Mouse (Mus musculus): ENCODE data around the gene Ndufs2. TPM values are rescaled to one million over a fixed set of nuclear protein-coding genes. Genes with fewer than 3 reads are reported as not detected.

Ndufs2 gene
- polyA plus RNA-seq, 1 experiment = 154 TPM

GRCm38 (mm10) chr1:171189046-171189445, 62.1 kb downstream of the Ndufs2 start:
- H3K27ac ChIP-seq (ENCODE audit: control insufficient read depth, insufficient read depth, low read length) = no peak overlapping the region
- no peak overlapping the region for H3K4me3 ChIP-seq (ENCODE audit: control insufficient read depth, insufficient read depth, low read length)
- no peak for DNase-seq
- no peaks in the 10 kb centered on the region for H3K4me1 ChIP-seq (replicated peaks; ENCODE audit: control insufficient read depth, insufficient read depth, low read length)
- no peaks in the 10 kb centered on the region for H3K36me3 ChIP-seq (ENCODE audit: control insufficient read depth, insufficient read depth, low read length)
- peaks cover 2% of the 10 kb centered on the region; the same call in 1 of the 2 replicates for H3K27me3 ChIP-seq (ENCODE audit: control insufficient read depth, insufficient read depth, low read length)
- no peak for TF ChIP-seq CTCF (IDR thresholded peaks at IDR 0.05; ENCODE audit: borderline replicate concordance, control insufficient read depth, extremely low read depth, insufficient read depth, low read length, poor library complexity)
- no peak for TF ChIP-seq POLR2A (IDR thresholded peaks at IDR 0.05; ENCODE audit: control insufficient read depth, extremely low read depth, insufficient read depth, low read length, poor library complexity)
- 85% methylated on average over 8 of the region's 8 CpGs for WGBS

DNA sequence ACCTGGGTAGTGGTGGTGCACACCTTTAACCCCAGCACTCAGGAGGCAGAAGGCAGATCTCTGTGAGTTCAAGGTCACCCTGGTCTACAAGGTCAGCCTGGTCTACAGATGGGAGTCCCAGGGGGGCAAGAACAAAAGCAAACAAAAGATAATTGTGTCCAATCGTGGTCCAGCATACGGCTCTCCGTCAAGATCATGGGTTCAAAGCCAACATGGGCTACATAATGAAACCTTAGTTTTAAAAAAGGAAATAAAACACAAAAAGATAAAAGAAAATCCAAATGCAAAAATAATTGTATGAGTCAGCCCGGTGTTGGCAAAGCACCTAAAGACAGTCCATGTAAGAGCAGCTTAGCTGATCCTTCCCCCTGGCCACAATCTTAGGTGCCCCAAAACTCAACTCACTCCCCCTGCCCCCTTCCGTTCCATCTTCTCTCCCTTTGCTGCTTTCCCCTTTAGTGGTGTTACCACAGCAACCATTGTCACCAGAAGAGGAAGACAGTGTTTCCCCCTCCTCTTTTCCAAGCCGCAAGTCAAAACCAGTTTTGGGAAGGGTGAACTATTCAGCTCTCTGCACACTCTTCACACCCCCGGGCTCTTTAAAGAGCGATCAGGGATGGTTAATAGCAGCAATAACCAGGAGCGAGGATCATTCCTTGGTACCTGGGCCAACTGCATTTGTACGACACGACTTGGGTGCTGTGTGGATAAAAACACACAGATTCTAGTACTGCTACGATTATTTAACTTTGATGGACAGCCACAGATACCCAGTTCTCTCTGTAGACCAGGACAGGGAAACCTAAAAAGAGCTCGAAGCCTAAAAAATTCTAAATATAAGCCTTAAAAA, 63.1 kb downstream of the Ndufs2 start:
- TF ChIP-seq POLR2A (IDR thresholded peaks at IDR 0.05; ENCODE audit: control insufficient read depth, extremely low read depth, insufficient read depth, low read length, poor library complexity) = no peak
- no peak for TF ChIP-seq CTCF (IDR thresholded peaks at IDR 0.05; ENCODE audit: borderline replicate concordance, control insufficient read depth, extremely low read depth, insufficient read depth, low read length, poor library complexity)
- no peak overlapping the region for H3K27ac ChIP-seq (ENCODE audit: control insufficient read depth, insufficient read depth, low read length)
- no peak overlapping the region for H3K4me3 ChIP-seq (ENCODE audit: control insufficient read depth, insufficient read depth, low read length)
- H3K27me3 ChIP-seq (ENCODE audit: control insufficient read depth, insufficient read depth, low read length) = 0 out of 2 replicates have a peak, but pooled peaks cover 2% of the 10 kb centered on the region
- H3K4me1 ChIP-seq (replicated peaks; ENCODE audit: control insufficient read depth, insufficient read depth, low read length) = no peaks in the 10 kb centered on the region; the same call in 1 of the 2 replicates
- 19% methylated on average over 13 of the region's 13 CpGs for WGBS
- no peak for DNase-seq
- no peaks in the 10 kb centered on the region for H3K36me3 ChIP-seq (ENCODE audit: control insufficient read depth, insufficient read depth, low read length)

DNA sequence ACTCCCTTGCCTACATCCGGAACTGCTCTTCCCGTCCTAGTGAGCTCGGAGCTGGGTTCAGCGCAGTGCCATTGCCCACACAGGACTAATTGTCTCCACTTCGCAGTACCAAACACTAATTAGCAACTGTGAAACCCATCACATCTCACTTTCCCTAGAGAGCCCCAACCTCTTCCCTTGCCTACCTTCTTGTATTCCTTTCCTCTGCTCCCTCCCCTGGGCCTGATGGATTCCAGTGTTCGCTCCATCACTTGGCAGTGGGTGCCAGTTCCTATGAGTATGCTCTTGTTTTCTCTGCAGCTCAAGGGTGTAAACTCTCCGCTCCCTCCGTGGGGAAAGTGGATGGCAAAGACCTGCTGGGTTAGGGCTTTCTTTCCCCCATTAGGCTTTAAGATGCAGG, 65.5 kb downstream of the Ndufs2 start:
- H3K4me1 ChIP-seq (replicated peaks; ENCODE audit: control insufficient read depth, insufficient read depth, low read length) = no peaks in the 10 kb centered on the region; the same call in 1 of the 2 replicates
- H3K27ac ChIP-seq (ENCODE audit: control insufficient read depth, insufficient read depth, low read length) = no peak overlapping the region
- WGBS = 95% methylated on average over 8 of the region's 8 CpGs
- H3K4me3 ChIP-seq (ENCODE audit: control insufficient read depth, insufficient read depth, low read length) = no peak overlapping the region
- no peaks in the 10 kb centered on the region for H3K27me3 ChIP-seq (ENCODE audit: control insufficient read depth, insufficient read depth, low read length)
- no peaks in the 10 kb centered on the region for H3K36me3 ChIP-seq (ENCODE audit: control insufficient read depth, insufficient read depth, low read length)
- DNase-seq = no peak
- TF ChIP-seq CTCF (IDR thresholded peaks at IDR 0.05; ENCODE audit: borderline replicate concordance, control insufficient read depth, extremely low read depth, insufficient read depth, low read length, poor library complexity) = no peak
- no peak for TF ChIP-seq POLR2A (IDR thresholded peaks at IDR 0.05; ENCODE audit: control insufficient read depth, extremely low read depth, insufficient read depth, low read length, poor library complexity)

Other genes starting within 250 kb of the Ndufs2 start
- gene Fcgr4, start 232.5 kb downstream of the Ndufs2 start, polyA plus RNA-seq (2012; rRNA removed) = 1.0 and 1.5 TPM in 2 replicates
- gene Fcgr3, start 186.5 kb downstream of the Ndufs2 start, polyA plus RNA-seq (2012; rRNA removed) = 16.6 and 20.7 TPM in 2 replicates
- 2.7 and 2.8 TPM in 2 replicates for gene Cfap126, start 137.5 kb downstream of the Ndufs2 start, polyA plus RNA-seq (2012; rRNA removed)
- 191 and 231 TPM in 2 replicates for gene Sdhc, start 100.8 kb downstream of the Ndufs2 start, polyA plus RNA-seq (2012; rRNA removed)
- gene Mpz, start 100.7 kb downstream of the Ndufs2 start, polyA plus RNA-seq (2012; rRNA removed) = 1.1 and 7.4 TPM in 2 replicates
- 4.7 and 7.3 TPM in 2 replicates for gene Pcp4l1, start 55.1 kb downstream of the Ndufs2 start, polyA plus RNA-seq (2012; rRNA removed)
- gene Nr1i3, start 37.4 kb downstream of the Ndufs2 start, polyA plus RNA-seq (2012; rRNA removed) = 0.08 and 0.43 TPM in 2 replicates
- gene Tomm40l, start 28.9 kb downstream of the Ndufs2 start, polyA plus RNA-seq (2012; rRNA removed) = 34.7 and 34.9 TPM in 2 replicates
- 1.8 and 49.4 TPM in 2 replicates for gene Apoa2, start 26.3 kb downstream of the Ndufs2 start, polyA plus RNA-seq (2012; rRNA removed)
- gene Fcer1g, start 17.0 kb downstream of the Ndufs2 start, polyA plus RNA-seq (2012; rRNA removed) = 127 and 138 TPM in 2 replicates
- 0.73 and 0.90 TPM in 2 replicates for gene Adamts4, start 967 bp downstream of the Ndufs2 start, polyA plus RNA-seq (2012; rRNA removed)
- gene B4galt3, start 18.9 kb upstream of the Ndufs2 start, polyA plus RNA-seq (2012; rRNA removed) = 97.0 and 98.9 TPM in 2 replicates
- gene Ppox, start 29.8 kb upstream of the Ndufs2 start, polyA plus RNA-seq (2012; rRNA removed) = 71.5 and 78.5 TPM in 2 replicates
- 77.0 and 79.1 TPM in 2 replicates for gene Usp21, start 36.6 kb upstream of the Ndufs2 start, polyA plus RNA-seq (2012; rRNA removed)
- 18.5 and 20.2 TPM in 2 replicates for gene Ufc1, start 43.6 kb upstream of the Ndufs2 start, polyA plus RNA-seq (2012; rRNA removed)
- 60.8 and 61.5 TPM in 2 replicates for gene Dedd, start 77.8 kb upstream of the Ndufs2 start, polyA plus RNA-seq (2012; rRNA removed)
- gene Nit1, start 94.3 kb upstream of the Ndufs2 start, polyA plus RNA-seq (2012; rRNA removed) = 48.8 and 52.2 TPM in 2 replicates
- gene Pfdn2, start 94.3 kb upstream of the Ndufs2 start, polyA plus RNA-seq (2012; rRNA removed) = 15.8 and 16.6 TPM in 2 replicates
- gene Klhdc9, start 109.4 kb upstream of the Ndufs2 start, polyA plus RNA-seq (2012; rRNA removed) = 0.39 and 0.69 TPM in 2 replicates
- gene Nectin4, start 118.7 kb upstream of the Ndufs2 start, polyA plus RNA-seq (2012; rRNA removed) = 2.7 and 3.5 TPM in 2 replicates
- gene Arhgap30, start 137.6 kb upstream of the Ndufs2 start, polyA plus RNA-seq (2012; rRNA removed) = 128 and 141 TPM in 2 replicates
- 177 and 184 TPM in 2 replicates for gene Usf1, start 159.9 kb upstream of the Ndufs2 start, polyA plus RNA-seq (2012; rRNA removed)
- gene Tstd1, start 167.5 kb upstream of the Ndufs2 start, polyA plus RNA-seq (2012; rRNA removed) = 5.3 and 6.1 TPM in 2 replicates
- 17.7 and 18.6 TPM in 2 replicates for gene F11r, start 186.1 kb upstream of the Ndufs2 start, polyA plus RNA-seq (2012; rRNA removed)

Data from thymus, adult 2 months (tissue).